Comparison of ENCODE assay signal across 9 mouse cellular contexts in the genomic region with DNA sequence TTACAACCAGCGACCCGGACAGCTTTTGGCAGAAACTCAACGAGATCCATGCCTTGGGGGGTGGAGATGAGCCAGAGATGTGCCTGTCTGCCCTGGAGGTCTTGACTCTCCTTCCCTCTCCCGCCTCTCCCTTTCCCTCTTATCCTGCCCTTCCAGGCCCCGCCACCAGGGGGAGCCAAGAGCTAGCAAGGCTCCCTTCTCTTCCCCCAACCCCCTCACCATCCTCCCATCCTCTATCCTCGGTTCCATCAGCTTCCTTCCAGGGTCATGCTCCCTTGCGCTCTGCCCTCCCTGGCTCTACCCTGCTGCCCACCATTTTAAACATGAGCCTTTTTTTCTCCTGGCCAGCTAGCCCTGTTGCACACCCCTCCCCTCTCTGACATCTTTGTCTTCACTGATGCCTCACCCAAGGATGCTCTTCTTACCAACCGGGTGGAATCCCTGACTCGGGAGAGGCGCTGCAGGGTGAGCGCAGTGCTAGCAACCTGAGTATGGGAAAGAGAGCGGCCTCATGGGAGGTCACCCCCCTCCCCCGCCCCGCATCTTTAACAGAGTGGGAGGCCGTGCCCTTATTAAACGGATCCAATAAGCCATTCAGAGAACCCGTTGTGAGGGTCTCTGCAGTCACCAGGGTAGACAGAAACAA. TPM values are rescaled to one million over a fixed set of nuclear protein-coding genes. Genes with fewer than 3 reads are reported as not detected.
DNase-seq lines count a peak whose midpoint lies in the region; ATAC-seq and TF ChIP-seq lines count a peak whose summit lies in the region.
"Had no signal": no experiment of that assay in that cellular context is flagged by ENCODE, and none has a peak within 500 bp of the region (broad histone marks: within the 10 kb centered on the region; RNA-seq: fewer than 3 reads in every experiment).

No protein-coding gene starts in this region.

- intact Hi-C loops in heart, adult 2 months (cut with DNase I), result loop anchor here (1.0 to 5.0 kb wide), 5 partner anchors 38 to 216 kb away; a partner anchor contains a TSS

- no peak overlapping the region for H3K27ac ChIP-seq in embryonic facial prominence, embryonic 12.5 days
- H3K27ac ChIP-seq in heart, adult 2 months, result peak overlapping the region; percentile 88
- no peak overlapping the region for H3K27ac ChIP-seq in limb, embryonic 13.5 days

- H3K79me2 ChIP-seq in heart, adult 2 months (replicated peaks; ENCODE audit: control insufficient read depth, insufficient read depth, low read length), result no peaks in the 10 kb centered on the region

- ATAC-seq in embryonic facial prominence, embryonic 12.5 days (ENCODE audit: insufficient number of reproducible peaks, insufficient read depth, low FRiP score, low TSS enrichment), result no peak
- peak; percentile 20; the same call in 1 of the 2 replicates for ATAC-seq in limb, embryonic 13.5 days (ENCODE audit: low FRiP score, low read depth)
- ATAC-seq: Patski had no signal

- peaks cover 9% of the 10 kb centered on the region for H3K36me3 ChIP-seq in embryonic facial prominence, embryonic 12.5 days
- no peaks in the 10 kb centered on the region for H3K36me3 ChIP-seq in heart, adult 2 months (ENCODE audit: control insufficient read depth, insufficient read depth, low read length)
- H3K36me3 ChIP-seq in limb, embryonic 13.5 days, result peaks cover 16% of the 10 kb centered on the region

- no peaks in the 10 kb centered on the region for H3K9me3 ChIP-seq in embryonic facial prominence, embryonic 12.5 days
- H3K9me3 ChIP-seq in limb, embryonic 13.5 days, result no peaks in the 10 kb centered on the region

- peak overlapping the region; percentile 21 for H3K4me2 ChIP-seq in embryonic facial prominence, embryonic 12.5 days (replicated peaks)
- H3K4me2 ChIP-seq in limb, embryonic 13.5 days (replicated peaks), result peak overlapping the region; percentile 46

- TF ChIP-seq EP300 in heart, adult 2 months (IDR thresholded peaks at IDR 0.05; ENCODE audit: insufficient read depth, low read depth, low read length), result peak; percentile 86; the same call in 1 of the 2 replicates

- TF ChIP-seq POLR2A in heart, adult 2 months (IDR thresholded peaks at IDR 0.05; ENCODE audit: insufficient read depth, low read depth, low read length), result no peak

- 0 out of 2 replicates have a peak overlapping the region, but pooled peaks have one; percentile 6 for H3K4me3 ChIP-seq in embryonic facial prominence, embryonic 12.5 days
- peak overlapping the region; percentile 17 for H3K4me3 ChIP-seq in heart, adult 2 months
- no peak overlapping the region for H3K4me3 ChIP-seq in limb, embryonic 13.5 days

- DNase-seq in 3134 (ENCODE audit: extremely low read depth, insufficient read length, low spot score), result peak; percentile 58
- DNase-seq in adrenal gland, postnatal 25 days, result peak; percentile 92
- DNase-seq in heart, adult 2 months, result peak; percentile 86 to 94
- peak; percentile 74 to 89 for DNase-seq in kidney, adult 8-10 months
- DNase-seq in monocyte, adult 2 months (ENCODE audit: low read depth in 1 of 2, low spot score in 2 of 2), result peak; percentile 53 to 73
- DNase-seq in spleen, postnatal 36 days (ENCODE audit: low spot score in 2 of 2), result peak; percentile 74 to 78

- H3K4me1 ChIP-seq in embryonic facial prominence, embryonic 12.5 days, result peaks cover 19% of the 10 kb centered on the region
- H3K4me1 ChIP-seq in heart, adult 2 months (ENCODE audit: control insufficient read depth, insufficient read depth, low read length), result peaks cover 11% of the 10 kb centered on the region
- peaks cover 17% of the 10 kb centered on the region for H3K4me1 ChIP-seq in limb, embryonic 13.5 days

- no peak; the same call in 1 of the 2 replicates for TF ChIP-seq CTCF in heart, adult 2 months (IDR thresholded peaks at IDR 0.05)

- H3K27me3 ChIP-seq in embryonic facial prominence, embryonic 12.5 days, result no peaks in the 10 kb centered on the region
- H3K27me3 ChIP-seq in heart, adult 2 months (ENCODE audit: control insufficient read depth, insufficient read depth, low read length), result no peaks in the 10 kb centered on the region
- H3K27me3 ChIP-seq in limb, embryonic 13.5 days, result no peaks in the 10 kb centered on the region
- H3K27me3 ChIP-seq: Patski had no signal

- WGBS in embryonic facial prominence, embryonic 12.5 days, result 14% methylated on average over 17 of the region's 17 CpGs
- 7% methylated on average over 17 of the region's 17 CpGs for WGBS in heart, adult 2 months
- 15% methylated on average over 17 of the region's 17 CpGs for WGBS in limb, embryonic 13.5 days

- H3K9ac ChIP-seq in embryonic facial prominence, embryonic 12.5 days, result 0 out of 2 replicates have a peak overlapping the region, but pooled peaks have one; percentile 24
- peak overlapping the region; percentile 28 for H3K9ac ChIP-seq in heart, adult 2 months (ENCODE audit: low read depth, low read length)
- no peak overlapping the region for H3K9ac ChIP-seq in limb, embryonic 13.5 days

RNA-seq across cellular contexts. Expression of a gene that starts 4.9 kb away (rescaled TPM):
- 0.57 and 0.97 TPM in 2 replicates for total RNA-seq in adrenal gland, postnatal 25 days (2021)
- 0.20 and 0.25 TPM in 2 replicates for polyA plus RNA-seq in embryonic facial prominence, embryonic 12.5 days (2016; fragmentation: Nextera tagmentation; extraction: Ambion mirVana)
- 10 to 100 TPM; 10.0 to 10.9 TPM for total RNA-seq in heart, adult 2 months (2021)
- 7.5 and 10.2 TPM in 2 replicates for polyA plus RNA-seq in heart, adult 2 months (2012; rRNA removed)
- 0.17 TPM in 2 replicates for polyA plus RNA-seq in limb, embryonic 13.5 days (2015; fragmentation: Nextera tagmentation; extraction: Ambion mirVana)

RNA-seq across cellular contexts. Expression of a gene that starts 6.5 kb away (rescaled TPM):
- total RNA-seq in adrenal gland, postnatal 25 days (2021), result 0.61 TPM in 1 of 2 replicates, not detected in the other
- polyA plus RNA-seq in embryonic facial prominence, embryonic 12.5 days (2016; fragmentation: Nextera tagmentation; extraction: Ambion mirVana), result 8.7 and 9.5 TPM in 2 replicates
- total RNA-seq in heart, adult 2 months (2021), result not detected
- polyA plus RNA-seq in heart, adult 2 months (2012; rRNA removed), result 0.20 and 0.67 TPM in 2 replicates
- polyA plus RNA-seq in limb, embryonic 13.5 days (2015; fragmentation: Nextera tagmentation; extraction: Ambion mirVana), result 7.2 and 8.2 TPM in 2 replicates

RNA-seq across cellular contexts. Expression of a gene that starts 20.5 kb away (rescaled TPM):
- 62.4 and 64.8 TPM in 2 replicates for total RNA-seq in adrenal gland, postnatal 25 days (2021)
- polyA plus RNA-seq in embryonic facial prominence, embryonic 12.5 days (2016; fragmentation: Nextera tagmentation; extraction: Ambion mirVana), result 150 and 160 TPM in 2 replicates
- total RNA-seq in heart, adult 2 months (2021), result 10 to 100 TPM; 27.0 to 28.5 TPM
- 32.7 and 39.2 TPM in 2 replicates for polyA plus RNA-seq in heart, adult 2 months (2012; rRNA removed)
- 102 and 110 TPM in 2 replicates for polyA plus RNA-seq in limb, embryonic 13.5 days (2015; fragmentation: Nextera tagmentation; extraction: Ambion mirVana)

RNA-seq across cellular contexts. Expression of a gene that starts 25.3 kb away (rescaled TPM):
- 1.3 and 1.6 TPM in 2 replicates for total RNA-seq in adrenal gland, postnatal 25 days (2021)
- 3.7 and 4.2 TPM in 2 replicates for polyA plus RNA-seq in embryonic facial prominence, embryonic 12.5 days (2016; fragmentation: Nextera tagmentation; extraction: Ambion mirVana)
- under 1 TPM; 0.23 to 0.29 TPM for total RNA-seq in heart, adult 2 months (2021)
- 1.00 and 1.2 TPM in 2 replicates for polyA plus RNA-seq in heart, adult 2 months (2012; rRNA removed)
- 2.6 and 4.6 TPM in 2 replicates for polyA plus RNA-seq in limb, embryonic 13.5 days (2015; fragmentation: Nextera tagmentation; extraction: Ambion mirVana)

RNA-seq across cellular contexts. Expression of a gene that starts 28.5 kb away (rescaled TPM):
- total RNA-seq in adrenal gland, postnatal 25 days (2021), result 79.7 and 90.5 TPM in 2 replicates
- polyA plus RNA-seq in embryonic facial prominence, embryonic 12.5 days (2016; fragmentation: Nextera tagmentation; extraction: Ambion mirVana), result 205 and 211 TPM in 2 replicates
- total RNA-seq in heart, adult 2 months (2021), result 10 to 100 TPM; 32.5 to 33.1 TPM
- polyA plus RNA-seq in heart, adult 2 months (2012; rRNA removed), result 44.4 and 51.6 TPM in 2 replicates
- polyA plus RNA-seq in limb, embryonic 13.5 days (2015; fragmentation: Nextera tagmentation; extraction: Ambion mirVana), result 247 and 266 TPM in 2 replicates
